In the genomic region with DNA sequence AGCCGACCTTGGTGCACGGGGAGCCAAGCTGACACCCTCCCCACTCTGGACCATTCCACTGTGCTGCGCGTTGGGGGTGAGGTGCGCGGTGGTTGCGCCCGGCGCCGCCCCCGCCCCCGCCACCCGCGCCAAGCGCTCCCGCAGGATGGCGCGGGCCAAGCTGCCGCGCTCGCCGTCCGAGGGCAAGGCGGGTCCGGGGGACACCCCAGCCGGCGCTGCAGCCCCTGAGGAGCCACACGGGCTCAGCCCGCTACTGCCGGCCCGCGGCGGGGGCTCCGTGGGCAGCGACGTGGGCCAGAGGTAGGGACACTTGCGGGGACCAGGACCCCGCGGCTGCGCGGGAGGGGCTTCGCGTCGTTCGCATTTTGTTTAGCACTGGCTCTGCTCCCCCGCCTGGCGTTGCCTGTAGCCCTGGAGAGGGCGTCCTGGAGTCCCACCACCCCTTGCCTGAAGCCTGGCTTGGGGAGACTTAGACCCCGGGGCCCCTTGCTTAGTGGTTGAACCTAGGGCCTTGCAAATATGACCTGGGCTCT, we compare ENCODE assay signal across 10 mouse cellular contexts. TPM values are rescaled to one million over a fixed set of nuclear protein-coding genes. Genes with fewer than 3 reads are reported as not detected.
A peak's percentile ranks its signal among the peaks of the same experiment; 100 is the strongest.
DNase-seq lines count a peak whose midpoint lies in the region; ATAC-seq and TF ChIP-seq lines count a peak whose summit lies in the region.
"Had no signal": no experiment of that assay in that cellular context is flagged by ENCODE, and none has a peak within 500 bp of the region (broad histone marks: within the 10 kb centered on the region; RNA-seq: fewer than 3 reads in every experiment).

No protein-coding gene starts in this region.

- ATAC-seq in hindbrain, postnatal 0 days = peak; percentile 80
- ATAC-seq in neural tube, embryonic 12.5 days (ENCODE audit: low FRiP score, low read depth) = peak; percentile 48; the same call in 1 of the 2 replicates

- peak overlapping the region; percentile 69 for H3K4me2 ChIP-seq in hindbrain, postnatal 0 days (ENCODE audit: low read depth, low read length)
- peak overlapping the region; percentile 86 for H3K4me2 ChIP-seq in neural tube, embryonic 12.5 days (replicated peaks)

- no peaks in the 10 kb centered on the region for H3K9me3 ChIP-seq in hindbrain, postnatal 0 days (ENCODE audit: low read length)
- H3K9me3 ChIP-seq in neural tube, embryonic 12.5 days = no peaks in the 10 kb centered on the region

- peak overlapping the region; percentile 77 for H3K27ac ChIP-seq in layer of hippocampus, adult 2 months
- H3K27ac ChIP-seq in hindbrain, postnatal 0 days = peak overlapping the region; percentile 51; the same call in 1 of the 2 replicates
- no peak overlapping the region for H3K27ac ChIP-seq in neural tube, embryonic 12.5 days

- H3K4me1 ChIP-seq in hindbrain, postnatal 0 days (ENCODE audit: insufficient read depth, low read length) = peaks cover 11% of the 10 kb centered on the region; the same call in 1 of the 2 replicates
- peaks cover 8% of the 10 kb centered on the region for H3K4me1 ChIP-seq in neural tube, embryonic 12.5 days

- intact Hi-C loops in gastrocnemius, postnatal 14 days (cut with DNase I; ENCODE audit: low total_unique reads) = no loop called here

- H3K9ac ChIP-seq in hindbrain, postnatal 0 days (replicated peaks; ENCODE audit: low read length) = peak overlapping the region; percentile 67
- H3K9ac ChIP-seq in neural tube, embryonic 12.5 days = peak overlapping the region; percentile 64

- peak overlapping the region; percentile 61 for H3K4me3 ChIP-seq in layer of hippocampus, adult 2 months
- H3K4me3 ChIP-seq in hindbrain, postnatal 0 days (ENCODE audit: low read length) = peak overlapping the region; percentile 56
- peak overlapping the region; percentile 47 for H3K4me3 ChIP-seq in neural tube, embryonic 12.5 days

- H3K27me3 ChIP-seq in hindbrain, postnatal 0 days (ENCODE audit: insufficient read depth, low read length) = no peaks in the 10 kb centered on the region
- peaks cover 24% of the 10 kb centered on the region for H3K27me3 ChIP-seq in neural tube, embryonic 12.5 days (replicated peaks)

- peak in 1 of 2 experiments; percentile 27 for DNase-seq in layer of hippocampus, adult 2 months (ENCODE audit: low spot score in 2 of 2)
- no peak for DNase-seq in layer of hippocampus, adult 9-10 months (ENCODE audit: low spot score)
- DNase-seq in cerebellum, postnatal 10 days = peak; percentile 71 to 72
- peak; percentile 64 for DNase-seq in hindbrain, postnatal 0 days (ENCODE audit: low spot score)
- DNase-seq in thymus, postnatal 0 days (ENCODE audit: low spot score) = no peak
- DNase-seq in gastrocnemius, postnatal 14 days = no peak
- DNase-seq in spleen, adult 18-20 months = no peak

- H3K36me3 ChIP-seq in hindbrain, postnatal 0 days (ENCODE audit: insufficient read depth, low read length) = no peaks in the 10 kb centered on the region
- H3K36me3 ChIP-seq in neural tube, embryonic 12.5 days = no peaks in the 10 kb centered on the region

- WGBS in hindbrain, postnatal 0 days = 7% methylated on average over 33 of the region's 49 CpGs
- 2% methylated on average over 49 of the region's 49 CpGs for WGBS in neural tube, embryonic 12.5 days

- TF ChIP-seq CTCF in layer of hippocampus, adult 2 months (conservative IDR thresholded peaks at IDR 0.05) = no peak
- no peak for TF ChIP-seq CTCF in hindbrain, postnatal 0 days (IDR thresholded peaks at IDR 0.05; ENCODE audit: low read depth)

RNA-seq across cellular contexts. Expression of gene Kcnt1, which starts 14.3 kb away (rescaled TPM):
- 10 to 100 TPM; 44.5 to 48.4 TPM for total RNA-seq in layer of hippocampus, adult 2 months (2021)
- 52.7 and 52.8 TPM in 2 replicates for total RNA-seq in hindbrain, postnatal 0 days (2014; rRNA removed)
- 21.9 and 23.2 TPM in 2 replicates for polyA plus RNA-seq in hindbrain, postnatal 0 days (2015; fragmentation: Nextera tagmentation; extraction: Ambion mirVana)
- 4.4 and 5.4 TPM in 2 replicates for polyA plus RNA-seq in neural tube, embryonic 12.5 days (2016; fragmentation: Nextera tagmentation; extraction: Ambion mirVana)
- 0.14 and 0.18 TPM in 2 replicates for polyA plus RNA-seq in thymus, postnatal 0 days (2015; fragmentation: Nextera tagmentation; extraction: Ambion mirVana)
- total RNA-seq in gastrocnemius, postnatal 14 days (2021) = under 1 TPM; 0.23 to 0.84 TPM

RNA-seq across cellular contexts. Expression of gene Sohlh1, which starts 30.8 kb away (rescaled TPM):
- total RNA-seq in layer of hippocampus, adult 2 months (2021) = not detected
- total RNA-seq in hindbrain, postnatal 0 days (2014; rRNA removed) = not detected in 2 replicates
- polyA plus RNA-seq in hindbrain, postnatal 0 days (2015; fragmentation: Nextera tagmentation; extraction: Ambion mirVana) = not detected in 2 replicates
- not detected in 2 replicates for polyA plus RNA-seq in neural tube, embryonic 12.5 days (2016; fragmentation: Nextera tagmentation; extraction: Ambion mirVana)
- 0.19 and 0.25 TPM in 2 replicates for polyA plus RNA-seq in thymus, postnatal 0 days (2015; fragmentation: Nextera tagmentation; extraction: Ambion mirVana)
- not detected for total RNA-seq in gastrocnemius, postnatal 14 days (2021)
- total RNA-seq: layer of hippocampus, adult 18-20 months had no signal
- polyA plus RNA-seq: spleen, adult 2 months had no signal

RNA-seq across cellular contexts. Expression of gene Lcn9, which starts 54.8 kb away (rescaled TPM):
- total RNA-seq in layer of hippocampus, adult 2 months (2021) = not detected
- not detected in 2 replicates for total RNA-seq in hindbrain, postnatal 0 days (2014; rRNA removed)
- not detected in 2 replicates for polyA plus RNA-seq in hindbrain, postnatal 0 days (2015; fragmentation: Nextera tagmentation; extraction: Ambion mirVana)
- polyA plus RNA-seq in neural tube, embryonic 12.5 days (2016; fragmentation: Nextera tagmentation; extraction: Ambion mirVana) = not detected in 2 replicates
- 0.17 TPM in 1 of 2 replicates, not detected in the other for polyA plus RNA-seq in thymus, postnatal 0 days (2015; fragmentation: Nextera tagmentation; extraction: Ambion mirVana)
- not detected for total RNA-seq in gastrocnemius, postnatal 14 days (2021)
- total RNA-seq: layer of hippocampus, adult 18-20 months had no signal
- polyA plus RNA-seq: spleen, adult 2 months had no signal

Comparison
In these comparisons a context has a peak if more than half of its experiments do, and no peak if none do; other contexts are left out.
1. DNase-seq: peak in cerebellum, postnatal 10 days (2 of 2) and hindbrain, postnatal 0 days (single experiment); none in layer of hippocampus, adult 9-10 months (single experiment), thymus, postnatal 0 days (single experiment), gastrocnemius, postnatal 14 days (single experiment) and spleen, adult 18-20 months (0 of 2).
2. RNA of gene Kcnt1, which starts 14.3 kb away (total RNA-seq): 52.7 to 52.8 TPM in hindbrain, postnatal 0 days and 44.5 to 48.4 TPM in layer of hippocampus, adult 2 months; 0.23 to 0.84 TPM in gastrocnemius, postnatal 14 days; every median in the first group is over 10 times any median in the second.
3. Peak in every context shown above with its lines, with median percentiles within 50 percentile points of each other: H3K4me3 ChIP-seq.